Mouse (Mus musculus): ENCODE data around the gene Safb2.

GRCm38 (mm10) chr17:56510970-56511706 lies 73.2 kb downstream of the Safb2 start:
- TF ChIP-seq CTCF (conservative IDR thresholded peaks at IDR 0.05; ENCODE audit: insufficient read depth, insufficient read length, low read depth, low read length) (no peak), POLR2A (IDR thresholded peaks at IDR 0.05; ENCODE audit: low read depth, low read length) (no peak)

All from kidney, adult 2 months (tissue).